Mouse (Mus musculus) kidney, adult 8-10 months (tissue): ENCODE measurements at regions not wholly inside any gene's neighbourhood (a gene's known extent, or its start where the extent isn't known, plus 50 kb on each side); places are given as distances from the start of the nearest gene placed in this dataset.
"Not testable (repeated sequence)": the region's sequence is repeated elsewhere in the genome, so short reads cannot be mapped to it uniquely, and the experiment has no call there.

ENCODE experiments used
- DNase-seq, 2 experiments: peaks; one replicate each; pipeline ENCODE4 v3.0.0; 2022

GRCm38 (mm10) chr11:121894801-121895200 lies 64.8 kb downstream of the Ptchd3 start:
- no peak for DNase-seq

- DNase-seq, result not testable (repeated sequence)
Measured at GRCm38 (mm10) chr11:121904393-121904792, 74.3 kb downstream of the Ptchd3 start.

- not testable (repeated sequence) for DNase-seq
Measured at GRCm38 (mm10) chr11:121924631-121925030, 94.6 kb downstream of the Ptchd3 start.

- not testable (repeated sequence) for DNase-seq
Measured at GRCm38 (mm10) chr11:121925043-121925442, 95.0 kb downstream of the Ptchd3 start.

GRCm38 (mm10) chr11:121951726-121952125 lies 121.7 kb downstream of the Ptchd3 start:
- peak; percentile 32 to 47 for DNase-seq

- DNase-seq, result not testable (repeated sequence)
Measured at GRCm38 (mm10) chr11:121956367-121957235, 126.6 kb downstream of the Ptchd3 start.

GRCm38 (mm10) chr11:121958735-121959134 lies 128.7 kb downstream of the Ptchd3 start:
- DNase-seq, result not testable (repeated sequence)

GRCm38 (mm10) chr11:121964111-121964510 lies 134.1 kb downstream of the Ptchd3 start:
- DNase-seq, result not testable (repeated sequence)

- DNase-seq, result not testable (repeated sequence)
Measured at GRCm38 (mm10) chr11:121965911-121966310, 135.9 kb downstream of the Ptchd3 start.
